Mouse (Mus musculus): ENCODE results near the gene Dysf.

DNA sequence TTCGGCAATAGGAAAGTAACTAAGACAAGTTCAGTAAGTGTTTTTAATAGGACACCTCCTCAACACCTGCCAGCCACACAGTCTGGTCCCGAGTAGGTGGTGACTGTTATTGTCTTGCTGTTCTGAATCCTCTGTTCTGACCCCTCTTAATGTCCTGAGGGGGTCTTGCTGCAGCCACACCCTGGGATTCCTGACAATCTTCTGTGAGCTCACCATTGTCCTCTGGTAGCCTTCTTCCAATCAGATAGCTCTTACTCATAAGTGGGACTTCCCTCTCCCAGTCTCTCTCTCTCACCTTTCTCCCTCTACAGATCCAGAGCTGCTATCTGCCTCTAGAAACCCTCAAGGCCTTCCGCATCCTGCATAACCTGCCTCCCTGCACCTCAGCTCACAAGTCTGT lies 36.3 kb downstream of the Dysf start:
- TF ChIP-seq CTCF (IDR thresholded peaks at IDR 0.05; ENCODE audit: low read depth) = no peak
- TF ChIP-seq EP300 (optimal IDR thresholded peaks at IDR 0.05) = no peak

Data from stomach, postnatal 0 days (tissue).